Mouse (Mus musculus) right cerebral cortex, adult 2 months (tissue): ENCODE measurements around the gene Morc1.

Experiments used
- DNase-seq, 2 experiments: peaks; one replicate each; pipeline ENCODE4 v3.0.0; 2021 to 2022; ENCODE audit warnings: low spot score in 2 of 2

Gene Morc1

DNA sequence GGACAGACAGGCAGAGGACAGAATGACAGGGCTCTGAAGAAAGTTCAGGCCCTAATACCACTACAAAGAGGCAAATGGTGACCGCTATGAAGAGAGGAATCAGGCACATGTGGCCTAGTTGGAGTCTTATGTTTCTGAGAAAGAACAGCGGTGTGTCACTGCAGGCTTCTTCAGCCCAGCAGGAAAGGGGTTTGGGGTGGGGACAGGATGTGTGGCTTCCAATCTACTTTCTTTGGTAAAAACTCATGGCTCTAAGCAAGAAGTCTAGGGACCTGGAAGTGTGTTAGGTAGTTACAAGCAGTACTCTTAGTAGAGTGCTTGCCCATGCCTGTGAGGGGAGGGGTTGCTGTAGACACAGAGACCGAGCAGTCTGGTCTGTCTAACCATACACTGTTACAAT, 196.3 kb downstream of the Morc1 start:
- no peak for DNase-seq

DNA sequence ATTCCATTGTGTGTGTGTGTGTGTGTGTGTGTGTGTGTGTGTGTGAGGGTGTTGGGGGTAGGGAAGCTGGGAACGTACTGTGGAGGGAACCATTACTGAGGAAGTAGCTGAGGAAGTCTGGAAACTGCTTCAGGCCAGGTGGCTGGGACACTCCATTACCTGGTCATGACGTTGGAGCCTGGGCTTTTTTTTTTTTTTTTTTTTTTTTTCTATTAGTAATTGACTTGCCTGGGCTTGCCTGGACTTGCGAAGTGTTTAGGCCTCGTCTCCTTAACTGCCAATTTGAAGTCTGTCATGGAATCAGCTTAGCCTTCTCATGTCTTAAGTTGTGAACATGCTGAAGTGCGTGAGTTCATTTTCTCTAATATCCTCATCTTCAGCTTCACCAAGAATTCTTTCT, 198.7 kb downstream of the Morc1 start:
- no peak for DNase-seq

DNA sequence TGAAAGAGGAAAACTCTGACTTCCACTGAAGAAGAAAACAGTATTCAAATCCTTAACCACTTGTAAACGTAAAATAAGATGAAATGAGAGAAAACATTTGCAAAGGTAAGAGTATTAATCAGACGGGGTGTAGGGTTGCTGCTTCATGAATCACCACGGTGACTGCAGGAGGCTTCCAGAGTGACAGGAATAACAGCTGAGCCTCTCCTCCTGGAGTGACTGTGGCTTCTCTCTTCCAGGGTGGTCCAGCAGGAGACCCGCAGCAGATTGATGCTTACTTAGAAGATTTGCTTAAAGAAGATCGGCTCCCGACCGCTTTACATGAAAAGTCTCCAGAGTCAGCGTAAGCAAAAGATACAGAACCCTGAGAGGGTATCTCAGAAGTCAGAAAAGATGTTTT, 199.4 kb downstream of the Morc1 start:
- no peak for DNase-seq

DNA sequence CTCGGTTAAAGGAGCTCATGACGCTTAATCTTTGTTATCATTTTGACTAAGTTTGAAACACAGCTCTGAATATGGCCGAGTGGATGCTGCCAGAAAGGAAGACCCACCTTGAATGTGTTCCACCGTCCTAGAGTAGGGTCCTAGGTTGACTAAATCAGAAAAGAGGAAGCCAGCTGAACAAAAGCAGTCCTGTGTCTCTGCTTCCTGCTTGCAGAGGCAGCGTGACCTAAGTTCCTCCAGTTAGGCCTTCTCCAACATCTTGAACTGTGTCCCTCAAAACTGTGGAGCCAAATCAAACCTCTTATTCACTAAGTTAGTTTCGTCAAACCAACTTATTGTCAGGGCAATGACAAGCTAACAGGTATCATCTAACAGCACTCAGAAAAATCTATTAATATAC, 201.3 kb downstream of the Morc1 start:
- DNase-seq: no peak

DNA sequence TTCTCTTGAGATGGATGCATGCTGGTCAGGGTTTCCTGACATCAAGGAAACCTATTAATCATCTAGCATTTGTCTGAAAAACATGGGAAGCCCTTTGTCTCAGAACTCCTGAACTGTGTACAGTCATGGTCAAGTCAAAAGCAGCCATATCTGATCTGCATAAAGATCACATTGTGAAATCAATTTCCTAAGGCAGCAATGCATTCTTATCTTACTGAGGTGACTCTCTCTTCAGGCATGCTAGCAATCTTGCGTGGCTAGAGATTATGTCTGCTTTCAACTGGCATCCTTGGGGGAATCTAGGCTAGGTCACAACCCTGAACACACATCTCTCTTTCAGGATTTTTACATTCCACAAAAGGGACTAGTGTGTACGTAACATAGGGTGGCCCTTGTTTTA, 215.2 kb downstream of the Morc1 start:
- DNase-seq: no peak

DNA sequence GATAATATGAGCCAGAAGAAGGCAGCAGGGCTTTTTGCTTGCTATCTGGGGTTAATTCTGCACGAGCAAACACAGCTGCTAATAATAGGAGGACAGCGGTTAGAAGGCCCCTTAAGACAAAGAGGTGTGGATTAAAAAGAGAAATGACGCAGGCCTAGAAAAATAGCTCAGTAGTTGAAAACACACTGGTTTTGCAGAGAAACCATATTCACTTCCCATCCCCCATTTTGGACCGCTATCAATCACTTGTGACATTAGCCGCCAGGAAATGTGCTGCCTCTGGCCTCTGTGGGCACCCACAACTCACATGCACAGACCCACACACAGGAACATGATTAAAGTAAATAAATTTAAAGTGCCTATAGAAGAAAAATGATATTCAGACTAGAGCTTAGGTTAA, 240.7 kb downstream of the Morc1 start:
- no peak for DNase-seq

DNA sequence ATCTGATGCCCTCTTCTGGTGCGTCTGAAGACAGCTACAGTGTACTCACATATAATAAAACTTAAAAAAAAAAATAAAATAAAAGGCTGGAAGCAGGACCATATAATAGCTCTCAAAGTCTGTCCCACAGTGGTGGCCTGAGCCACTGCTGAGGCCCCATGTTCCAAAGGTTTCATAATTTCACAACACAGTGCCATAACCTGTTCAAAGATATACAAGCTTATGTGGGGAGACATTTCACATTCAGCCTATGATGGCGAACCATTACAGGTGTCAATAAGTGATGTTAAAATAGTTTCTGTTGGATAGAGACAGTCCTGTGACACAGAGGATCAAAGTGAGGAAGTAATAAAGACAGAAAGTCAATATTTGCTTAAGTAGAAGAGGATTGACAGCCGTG, 241.6 kb downstream of the Morc1 start:
- DNase-seq: no peak

DNA sequence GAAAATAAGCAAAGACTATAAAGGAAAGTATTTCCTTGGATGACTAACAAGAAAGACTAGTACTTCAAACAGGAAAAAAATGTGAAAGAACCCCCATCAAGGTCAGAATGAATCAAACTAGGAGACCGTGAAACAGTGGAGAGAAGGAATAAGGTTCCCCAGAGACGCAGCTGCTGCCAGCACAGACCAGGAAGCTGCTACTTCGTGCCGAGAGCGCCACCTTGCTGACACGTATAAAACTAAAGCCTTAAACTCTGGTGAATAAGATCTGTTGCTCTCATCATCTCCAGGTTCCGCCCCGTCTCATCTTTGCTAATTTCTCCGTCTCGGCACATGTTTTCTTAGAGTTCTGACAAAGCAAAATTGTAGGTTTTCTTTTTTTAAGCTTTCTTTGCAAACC, 244.6 kb downstream of the Morc1 start:
- DNase-seq: peak; percentile 75 to 88

DNA sequence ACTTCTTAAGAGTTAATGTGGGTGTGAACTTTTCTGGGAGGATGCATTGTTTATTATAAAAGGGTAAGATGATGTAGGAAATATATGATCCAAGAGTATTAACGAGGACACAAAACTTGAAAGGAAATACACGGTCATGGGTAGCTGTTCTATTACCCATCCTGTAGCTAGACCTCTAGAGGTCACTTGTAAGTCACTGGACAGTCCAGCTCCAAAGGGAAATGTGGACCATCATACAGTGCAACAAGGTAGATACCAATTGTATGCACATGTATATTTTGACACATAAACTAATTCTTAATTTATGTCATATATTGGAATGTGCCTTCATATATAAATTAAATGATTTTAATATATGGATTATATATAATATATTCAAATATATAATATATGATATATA, 245.2 kb downstream of the Morc1 start:
- DNase-seq: no peak

DNA sequence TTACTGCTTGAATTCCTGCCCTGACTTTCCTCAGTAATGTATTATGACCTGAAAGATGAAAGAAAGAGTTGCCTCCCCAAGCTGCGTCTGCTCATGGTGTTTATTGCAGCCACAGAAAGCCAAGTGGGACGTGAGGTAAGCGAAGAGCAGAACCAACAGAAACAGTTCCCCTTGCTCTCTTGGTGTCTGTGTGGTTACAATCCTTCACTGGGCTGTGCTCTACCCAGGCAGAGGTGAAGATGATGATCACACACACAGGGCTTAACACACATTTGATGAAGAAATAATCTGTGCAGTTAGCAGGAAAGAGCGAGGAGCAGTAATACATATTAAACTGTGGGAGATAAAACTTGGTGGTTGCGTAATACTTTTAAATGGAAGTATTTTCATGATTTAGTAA, 246.3 kb downstream of the Morc1 start:
- DNase-seq: no peak

DNA sequence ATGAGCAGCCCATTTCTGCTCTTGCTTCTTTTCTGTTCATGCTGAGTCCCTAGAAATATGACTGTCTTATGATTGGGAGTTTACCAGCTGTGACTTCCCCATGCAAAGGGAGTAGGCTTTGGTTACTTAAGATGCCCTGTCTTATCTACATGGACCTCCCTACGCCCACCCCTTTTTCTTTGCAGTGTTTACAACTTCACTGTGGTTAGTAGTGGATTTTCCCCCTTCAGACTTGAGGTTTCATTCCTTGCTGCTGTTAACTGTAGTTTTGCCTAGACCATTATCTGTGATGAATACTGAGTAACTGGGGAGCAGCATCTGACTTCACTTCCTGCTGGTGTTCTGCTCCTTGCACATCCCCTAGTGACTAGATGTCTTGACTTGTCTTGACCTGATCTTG, 247.0 kb downstream of the Morc1 start:
- DNase-seq: no peak
